Mouse (Mus musculus): ENCODE data around the gene Gm10518.
"Not testable (repeated sequence)": the region's sequence is repeated elsewhere in the genome, so short reads cannot be mapped to it uniquely, and the experiment has no call there.

The Gm10518 gene

DNA sequence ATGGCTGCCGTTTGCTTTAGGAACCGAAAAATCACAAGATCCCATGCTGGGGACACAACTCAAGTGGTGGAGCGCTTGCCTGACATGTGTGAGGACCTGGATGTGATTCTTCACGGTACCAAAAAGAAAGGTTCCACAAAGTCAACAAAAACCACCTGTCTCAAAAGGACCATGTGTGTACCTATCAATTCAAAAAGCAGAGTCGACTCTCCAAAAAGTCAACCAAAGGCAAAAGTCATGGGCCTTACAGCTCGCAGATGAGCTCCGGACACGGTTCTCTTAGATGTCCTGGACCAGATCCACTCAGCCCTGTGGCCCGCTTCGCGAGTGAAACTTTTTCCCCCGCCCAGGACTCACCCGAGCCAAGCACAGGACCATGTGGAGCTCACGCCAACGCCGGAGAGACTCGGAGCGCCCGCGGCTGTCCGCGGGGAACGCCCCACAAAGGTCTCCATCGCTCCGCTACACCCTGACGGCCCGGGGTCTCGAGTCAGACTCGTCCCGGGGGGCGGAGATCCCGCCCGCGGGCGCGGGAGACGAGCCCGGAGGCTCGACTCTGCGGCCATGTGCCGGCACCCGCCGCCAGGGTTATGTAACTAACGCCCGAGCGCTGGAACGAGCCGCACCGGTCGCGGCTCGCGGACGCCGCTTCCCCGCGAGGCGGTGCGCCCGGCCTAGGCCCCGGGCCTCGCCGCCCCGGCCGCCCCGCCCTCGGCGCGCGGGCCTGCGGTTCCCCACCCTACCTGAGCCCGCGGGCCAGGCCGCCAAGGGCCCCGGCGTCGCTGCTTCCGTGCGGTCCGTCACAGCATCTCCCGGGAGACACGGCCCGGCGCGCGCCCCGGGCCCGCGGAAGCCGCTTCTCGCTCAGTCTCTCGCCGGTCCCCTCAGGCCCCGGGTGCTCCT lies at the start of gene Gm10518:
TSS of gene Gm10518 (plus strand) at position 767 of the 903 bp plus-strand sequence.
- peak; percentile 80 for DNase-seq

DNA sequence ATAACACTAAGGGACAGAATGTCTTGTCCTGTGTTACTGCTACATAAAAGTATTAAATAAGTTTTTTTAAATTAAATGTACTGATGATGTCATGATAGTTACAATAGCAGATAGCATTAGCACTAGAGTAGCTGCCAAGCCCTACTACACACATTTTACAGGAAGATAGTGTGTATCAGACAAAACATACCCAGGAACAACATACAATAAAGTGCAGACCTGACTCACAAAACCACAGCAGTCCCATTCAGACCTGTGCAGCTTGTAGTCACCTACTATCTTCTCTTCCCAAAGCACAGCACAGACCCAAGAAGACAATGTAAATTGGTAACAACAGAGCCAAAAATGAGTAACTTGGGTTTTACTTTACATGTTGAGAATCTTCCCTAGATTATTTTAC lies 46.7 kb upstream of the Gm10518 start:
- no peak for DNase-seq

DNA sequence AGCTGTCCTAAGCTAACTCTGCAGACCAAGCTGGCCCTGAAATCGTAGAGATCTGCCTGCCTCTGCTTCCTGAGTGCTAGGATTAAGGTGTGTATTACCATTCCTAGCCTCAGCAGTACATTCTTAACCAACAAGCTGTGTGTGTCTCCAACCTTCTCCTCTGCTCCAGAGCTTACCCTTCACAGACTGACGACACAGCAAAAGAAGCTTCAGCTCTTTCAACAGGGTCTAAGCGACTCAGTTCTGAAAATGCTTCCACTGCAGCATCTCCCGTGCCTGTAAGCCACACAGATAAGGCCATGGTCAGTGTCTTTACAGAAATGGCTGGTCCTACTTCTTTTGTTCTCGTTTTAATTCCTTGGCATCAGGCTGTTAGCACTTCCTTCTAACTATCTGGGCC lies 43.1 kb upstream of the Gm10518 start:
- DNase-seq: no peak

DNA sequence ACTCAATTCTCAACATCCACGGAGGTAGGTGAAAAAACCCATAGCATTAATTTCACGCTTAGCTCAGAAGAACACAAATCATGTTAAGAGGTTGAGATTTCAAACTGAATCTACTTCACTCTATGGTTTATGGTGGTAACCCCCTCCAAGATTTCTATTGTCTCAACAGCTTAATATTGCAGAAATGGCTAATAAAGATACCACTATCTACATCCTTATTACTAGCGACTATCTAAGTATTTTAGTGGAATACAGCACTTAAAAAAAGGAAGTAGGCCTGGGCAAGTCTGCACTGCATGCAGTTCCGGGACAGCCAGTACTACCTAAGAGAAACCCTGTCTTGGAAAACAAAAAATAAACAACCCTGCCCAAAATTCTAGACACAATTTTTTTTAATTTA lies 42.6 kb upstream of the Gm10518 start:
- no peak for DNase-seq

DNA sequence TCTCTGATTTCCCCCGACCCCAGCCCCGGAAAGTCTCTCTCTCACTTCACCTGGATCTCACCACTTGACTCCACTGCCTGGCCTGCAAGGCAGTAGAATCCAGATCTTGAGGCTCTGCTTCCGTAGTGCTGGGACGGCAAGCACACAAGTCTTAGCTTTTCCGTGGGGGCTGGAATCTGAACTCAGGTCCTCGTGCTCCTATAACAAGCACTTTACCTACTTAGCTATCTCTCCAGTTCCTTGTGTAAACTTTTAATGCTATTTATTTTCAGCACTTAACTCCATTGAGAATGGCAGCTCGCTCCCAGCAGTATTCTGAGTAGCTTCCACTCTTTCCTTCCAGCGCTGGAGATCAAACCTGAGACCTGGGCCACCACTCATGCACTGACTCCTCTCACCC lies 26.3 kb upstream of the Gm10518 start:
- no peak for DNase-seq

DNA sequence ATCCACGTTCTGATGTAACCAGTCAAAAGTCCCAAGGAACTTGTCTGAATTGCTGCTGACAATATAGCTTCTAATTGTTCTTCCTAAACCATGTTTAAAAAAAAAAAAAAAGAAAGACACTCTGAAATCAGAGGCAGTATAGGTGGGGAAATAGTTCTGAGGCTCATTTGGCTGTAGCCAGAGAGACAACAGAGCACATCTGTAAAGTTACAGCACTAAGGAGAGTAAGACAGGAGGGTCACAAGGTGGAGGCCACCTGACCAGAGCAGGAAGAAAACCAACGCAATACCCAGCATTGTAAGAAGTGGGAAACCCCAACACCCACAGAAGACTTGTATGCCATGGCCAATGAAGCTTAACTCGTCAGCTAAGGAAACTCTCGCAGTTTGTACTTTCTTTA lies 19.1 kb upstream of the Gm10518 start:
- DNase-seq: no peak

DNA sequence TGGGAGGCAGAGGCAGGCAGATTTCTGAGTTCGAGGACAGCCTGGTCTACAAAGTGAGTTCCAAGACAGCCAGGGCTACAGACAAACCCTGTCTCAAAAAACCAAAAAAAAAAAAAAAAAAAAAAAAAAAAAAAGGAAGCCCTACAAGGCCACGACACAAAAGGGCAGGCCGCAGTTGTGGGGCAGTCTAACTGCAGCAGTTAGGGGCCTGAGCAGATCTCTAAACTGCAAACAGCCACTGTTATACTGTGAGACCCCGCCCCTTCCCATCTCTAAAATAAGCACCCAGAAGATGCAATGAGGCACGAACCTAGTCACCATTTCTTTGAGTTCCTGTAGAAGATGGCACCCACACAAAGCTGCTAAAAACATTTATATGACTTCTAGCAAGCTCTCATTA lies 17.7 kb upstream of the Gm10518 start:
- no peak for DNase-seq

DNA sequence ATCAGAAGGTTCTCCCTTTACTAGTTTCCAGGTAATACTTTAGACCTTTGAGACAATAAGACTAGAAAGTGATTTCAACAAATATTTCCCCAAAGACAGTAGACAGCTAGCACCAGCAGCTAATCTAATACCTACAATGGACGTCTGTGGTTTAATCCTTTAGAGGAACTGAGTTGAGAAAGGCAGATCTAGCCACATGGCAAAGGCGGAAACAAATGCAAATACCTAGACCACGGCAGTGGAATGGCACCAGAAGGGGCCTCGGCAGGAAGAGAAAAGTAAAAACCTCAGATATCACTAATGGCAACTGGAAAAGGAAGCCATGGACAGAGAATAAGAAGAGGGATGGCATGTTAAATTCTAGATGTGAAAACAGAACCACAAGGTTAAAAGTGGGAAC lies 15.9 kb upstream of the Gm10518 start:
- no peak for DNase-seq

DNA sequence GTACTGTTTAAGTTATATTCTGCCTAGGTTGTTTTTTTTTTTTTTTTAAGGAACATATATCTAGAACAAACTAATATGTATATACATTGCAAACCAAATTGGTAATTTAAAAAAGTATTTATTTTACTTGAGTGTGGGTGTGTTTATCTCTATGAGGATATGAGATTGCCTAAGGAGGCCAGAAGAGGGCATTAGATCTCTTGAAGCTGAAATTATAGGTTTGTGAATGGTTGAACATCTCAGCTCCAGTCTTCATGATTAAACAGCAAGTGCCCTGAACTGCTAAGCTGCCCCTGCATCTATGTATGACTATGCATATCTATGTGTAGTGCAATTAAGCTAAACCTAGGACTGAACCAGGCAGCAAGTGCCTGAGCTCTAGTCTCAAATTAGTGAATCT lies 4.4 kb upstream of the Gm10518 start:
- DNase-seq: no peak

DNA sequence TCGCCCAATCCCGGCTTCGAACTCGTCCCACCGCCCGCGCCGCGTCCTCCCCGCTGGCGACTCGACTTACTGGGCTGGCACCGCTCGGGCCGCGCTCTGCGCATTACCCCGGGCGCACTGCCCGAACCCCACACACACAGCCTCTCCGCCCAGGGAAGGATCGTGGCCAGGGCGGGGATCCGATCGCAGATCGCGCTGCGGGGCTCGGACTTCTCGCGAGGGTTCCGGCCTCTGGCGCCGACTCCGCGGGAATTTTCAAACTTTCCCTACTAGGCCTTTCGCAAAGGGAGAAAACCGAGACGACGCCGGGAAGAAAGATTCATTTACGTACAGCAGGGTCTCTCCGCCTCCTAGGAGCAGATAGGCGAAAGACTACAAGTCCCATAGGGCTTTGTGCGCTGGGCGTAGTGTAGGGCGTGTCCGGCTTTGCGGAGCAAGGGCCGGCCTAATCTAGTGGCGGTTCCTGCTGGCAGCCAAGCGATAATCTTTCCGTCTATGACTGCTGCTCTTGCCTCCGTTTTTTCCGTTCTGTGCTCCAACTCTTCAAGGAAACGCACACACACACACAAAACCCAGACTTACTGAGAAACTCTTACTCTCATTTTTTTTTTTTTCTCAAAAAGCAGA lies 450 bp downstream of the Gm10518 start, which contains the start of gene Ahctf1:
TSS of gene Ahctf1 (minus strand) at position 168 of the 627 bp plus-strand sequence.
- peak; percentile 99 for DNase-seq

DNA sequence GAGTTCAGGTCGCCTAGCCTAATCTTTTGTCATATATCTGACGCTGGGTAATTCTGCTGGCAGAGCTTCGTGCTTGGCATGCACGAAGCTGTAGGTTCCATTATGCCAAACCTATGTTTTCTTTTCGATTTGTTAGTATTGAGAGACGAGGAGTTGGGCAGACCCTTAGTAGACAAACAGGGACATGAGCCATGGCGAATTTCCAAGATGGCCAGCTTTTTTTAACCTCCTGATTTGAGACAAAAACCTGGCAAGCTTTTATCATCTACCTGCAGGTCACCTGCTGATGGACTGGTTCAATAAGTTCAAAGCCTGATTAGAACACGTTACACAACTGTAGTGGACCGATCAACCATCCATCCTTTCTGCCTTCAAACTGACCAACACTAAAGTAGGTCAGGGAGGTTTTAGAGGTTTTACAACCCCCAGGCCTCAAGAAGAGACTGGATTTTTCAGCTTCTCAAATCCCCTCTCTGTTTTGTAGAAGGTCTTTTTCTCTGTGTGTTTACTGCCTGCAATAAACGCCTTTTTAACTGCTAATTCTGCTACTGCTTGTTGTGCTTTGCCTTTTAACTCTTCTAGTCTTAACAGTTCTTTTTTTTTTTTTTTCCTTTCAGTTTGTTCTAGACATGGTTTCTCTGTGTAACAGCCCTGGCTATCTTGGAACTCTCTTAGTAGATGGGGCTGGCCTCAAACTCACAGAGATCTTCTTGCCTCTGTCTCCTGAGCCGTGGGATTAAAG lies 1.1 kb downstream of the Gm10518 start:
- DNase-seq: peak; percentile 39

DNA sequence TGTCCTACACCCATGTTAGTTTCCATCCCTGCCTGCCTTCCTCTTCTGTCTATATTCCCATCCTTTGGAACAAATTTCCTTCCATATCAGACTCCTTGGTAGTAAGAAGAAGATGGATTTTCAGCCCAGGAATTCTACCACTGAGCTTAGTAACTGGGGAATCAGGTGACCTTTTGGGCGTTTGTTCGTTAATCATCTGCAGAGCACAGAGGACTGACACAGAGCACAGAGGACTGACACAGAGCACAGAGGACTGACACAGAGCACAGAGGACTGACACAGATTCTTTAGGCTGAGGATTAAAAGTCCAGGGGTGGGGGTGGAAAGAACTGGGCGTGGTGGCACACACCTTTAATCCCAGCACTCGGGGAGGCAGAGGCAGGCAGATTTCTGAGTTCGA lies 2.6 kb downstream of the Gm10518 start:
- peak; percentile 46 for DNase-seq

DNA sequence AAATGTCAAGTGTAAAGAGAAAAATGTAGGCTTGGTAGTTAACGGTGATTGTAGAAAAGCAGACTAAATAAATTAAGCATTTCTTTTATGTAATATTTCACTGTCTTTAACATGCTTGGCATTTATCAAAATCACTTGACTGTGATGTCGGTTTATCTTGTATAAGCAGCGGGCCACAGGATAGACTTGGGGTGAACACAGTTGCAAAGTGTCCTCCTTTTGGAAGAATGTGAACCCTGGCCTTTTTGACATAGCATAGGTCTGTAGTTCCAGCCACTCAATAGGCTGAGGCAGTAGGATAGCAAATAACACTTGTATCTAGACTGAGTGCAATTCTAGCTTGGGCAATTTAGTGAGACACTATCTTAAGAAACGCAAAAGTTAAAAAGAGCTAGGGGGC lies 4.3 kb downstream of the Gm10518 start:
- DNase-seq: no peak

DNA sequence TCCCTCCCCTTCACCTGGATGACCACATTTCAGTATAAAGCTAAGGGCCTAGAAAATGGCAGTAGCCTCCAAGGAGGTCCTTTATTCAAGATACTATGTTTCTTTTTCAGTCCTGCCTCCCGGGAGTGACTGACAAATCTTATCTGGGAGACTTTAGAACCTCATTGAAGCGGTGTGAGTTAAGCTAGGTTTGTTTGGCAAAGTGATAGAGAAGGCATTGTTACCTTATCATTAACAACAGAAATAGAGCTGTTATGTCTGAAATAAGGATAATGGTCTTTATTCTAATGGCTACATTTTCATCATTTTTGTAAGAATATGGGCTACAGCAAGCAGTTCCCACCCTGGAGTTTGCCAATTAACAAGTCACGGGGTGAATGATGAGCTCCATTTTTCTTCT lies 5.1 kb downstream of the Gm10518 start:
- DNase-seq: no peak

DNA sequence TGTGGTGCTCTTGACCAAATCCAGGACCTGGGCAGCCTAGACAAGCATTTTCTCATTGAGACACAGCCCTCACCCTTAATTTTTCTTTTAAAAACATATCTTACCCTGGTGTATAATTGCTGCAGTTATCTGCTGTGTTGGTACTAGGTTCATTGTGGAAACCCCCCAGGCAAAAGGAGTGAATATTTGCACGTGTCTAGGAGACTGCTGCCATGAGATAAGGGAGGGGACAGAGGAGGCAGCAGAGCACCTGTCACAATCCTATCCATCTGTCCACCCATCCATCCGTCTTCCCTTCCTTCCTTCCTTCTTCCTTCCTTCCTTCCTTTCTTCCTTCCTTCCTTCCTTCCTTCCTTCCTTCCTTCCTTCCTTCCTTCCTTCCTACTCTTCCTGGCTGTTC lies 10.2 kb downstream of the Gm10518 start:
- DNase-seq: no peak

DNA sequence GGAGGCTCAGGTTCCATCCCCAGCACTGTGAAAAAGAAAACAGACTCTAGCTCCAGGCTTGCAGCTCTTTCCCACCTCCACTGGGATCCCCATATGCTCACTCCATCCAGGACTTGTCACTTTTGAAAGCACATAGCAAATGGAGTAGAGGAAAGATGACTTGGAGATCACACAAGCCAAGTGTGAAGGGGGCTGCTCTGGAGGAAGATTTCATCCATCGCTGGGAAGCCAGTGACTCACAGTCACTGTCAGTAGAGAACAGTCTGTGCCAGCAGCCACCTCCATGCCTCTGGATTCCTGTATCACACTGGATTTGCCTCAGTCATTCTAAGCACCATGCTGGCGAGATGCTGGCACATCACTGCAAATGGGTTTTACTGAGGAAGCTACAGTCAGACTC lies 11.4 kb downstream of the Gm10518 start:
- no peak for DNase-seq

DNA sequence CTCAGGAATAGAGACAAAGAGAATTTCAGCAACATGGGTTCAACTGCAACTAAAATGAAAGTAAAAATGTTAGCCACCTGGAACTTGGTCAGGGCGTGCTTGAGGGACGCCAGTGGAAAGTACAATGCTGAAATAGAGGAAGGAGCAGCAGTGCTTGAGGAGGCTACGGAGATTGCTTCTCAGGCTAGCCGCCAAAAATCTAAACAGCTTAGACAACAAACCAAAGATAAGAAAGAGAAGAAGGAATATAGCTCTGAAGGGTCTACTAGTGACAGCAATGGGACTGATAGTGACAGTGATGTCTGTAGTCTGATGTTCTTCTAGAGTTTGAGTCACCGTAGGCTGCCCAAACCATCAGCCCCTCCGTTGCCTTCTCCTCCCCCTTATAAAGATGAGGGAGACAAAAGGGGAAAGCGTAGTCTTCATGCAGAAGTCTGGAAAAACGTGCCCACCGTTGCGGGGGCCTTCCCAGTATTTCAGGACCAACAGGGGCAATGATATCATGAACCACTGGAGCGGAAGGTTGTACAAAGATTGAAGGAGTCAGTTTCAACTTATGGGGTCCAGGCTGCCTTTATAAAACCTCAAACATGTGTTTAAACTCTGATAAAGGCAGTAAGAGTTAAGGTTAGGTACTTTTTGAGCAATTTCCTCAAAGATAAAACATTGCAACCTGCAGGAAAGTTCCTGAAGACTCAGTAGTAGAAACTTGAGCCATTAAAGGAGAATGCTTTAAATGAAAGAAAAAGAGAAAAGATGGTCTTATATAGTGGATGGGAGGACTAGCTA lies 15.5 kb downstream of the Gm10518 start:
- not testable (repeated sequence) for DNase-seq

DNA sequence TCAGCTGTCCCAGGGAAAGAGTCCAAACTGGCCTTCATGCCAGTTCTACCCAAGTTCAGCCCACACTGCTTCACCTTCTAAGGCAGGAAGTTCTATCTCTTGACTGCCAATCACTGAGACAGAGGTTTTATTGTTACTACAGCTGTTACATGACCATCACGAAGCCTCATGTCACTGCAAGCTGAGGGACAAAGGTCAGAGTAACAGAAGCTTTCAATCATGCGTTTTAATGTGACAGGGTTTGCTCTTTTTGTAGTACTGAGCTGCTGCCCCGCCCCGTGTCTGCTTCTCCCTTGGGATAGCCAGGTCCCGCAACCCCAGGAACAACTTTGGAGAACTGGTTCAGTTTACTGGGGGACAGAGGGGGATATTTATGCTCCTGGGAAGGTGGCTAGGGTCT lies 21.4 kb downstream of the Gm10518 start:
- peak; percentile 22 for DNase-seq

DNA sequence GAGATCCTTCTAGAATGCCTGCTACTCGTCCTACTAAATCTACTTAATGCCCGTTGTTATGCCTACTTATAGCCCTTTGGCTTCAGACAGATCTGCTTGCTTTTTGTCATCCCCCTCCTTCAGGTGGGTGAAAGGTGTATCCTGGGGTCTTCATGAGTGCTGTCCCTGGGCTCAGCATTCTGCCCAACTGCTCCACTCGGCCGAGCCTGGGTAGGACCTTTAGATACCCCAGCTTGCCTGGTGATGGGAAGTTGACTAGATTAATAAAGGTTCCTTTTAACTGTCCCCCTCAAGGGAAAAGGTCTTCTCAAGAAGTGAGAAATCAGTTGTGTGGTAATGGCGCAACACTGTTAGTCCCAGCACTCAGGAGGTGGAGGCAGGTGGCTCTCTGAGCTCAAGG lies 24.9 kb downstream of the Gm10518 start:
- DNase-seq: no peak

DNA sequence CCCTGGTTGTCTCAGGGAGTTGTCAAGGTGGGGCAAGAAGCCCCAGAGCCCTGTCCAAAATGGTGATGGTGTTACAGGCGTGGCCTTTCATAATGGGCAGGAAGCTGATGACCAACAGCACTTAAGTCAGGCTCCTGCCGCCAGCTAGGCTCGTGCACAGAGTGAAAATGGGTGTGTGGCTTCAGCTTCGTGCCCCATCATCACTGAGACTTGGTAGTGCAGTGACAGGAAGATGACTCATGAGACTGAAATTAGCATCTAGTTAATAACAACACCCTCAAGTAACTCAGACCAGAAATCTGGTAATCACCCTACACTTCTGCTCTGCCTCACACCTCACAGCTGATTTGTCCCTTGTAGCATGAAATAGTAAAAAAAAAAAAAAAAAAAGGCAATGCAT lies 25.7 kb downstream of the Gm10518 start:
- DNase-seq: no peak

DNA sequence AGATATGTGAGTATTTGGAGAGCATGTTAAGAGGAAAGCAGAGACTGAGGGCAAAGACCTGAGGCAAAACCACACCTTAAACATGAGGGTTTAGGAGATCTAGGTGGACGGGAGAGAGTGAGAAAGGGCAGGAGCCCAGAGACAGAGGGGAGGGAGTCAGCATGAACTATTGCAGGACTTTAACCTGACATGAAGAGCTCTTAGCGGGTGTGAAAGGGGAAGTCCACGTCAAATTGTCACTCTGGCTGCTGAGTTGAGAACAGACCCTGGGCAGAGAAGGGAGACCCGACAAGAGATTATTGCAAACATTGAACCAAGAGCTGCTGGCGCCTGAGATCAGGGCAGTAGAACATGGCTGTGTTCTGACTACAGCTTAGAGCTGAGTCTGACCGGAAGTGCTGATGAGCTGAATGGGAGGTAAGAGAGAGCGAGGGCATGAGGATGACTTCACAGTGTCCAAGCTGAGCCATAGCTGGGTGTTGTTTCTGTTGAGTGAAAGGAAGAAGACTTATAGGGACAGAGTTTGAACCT lies 29.6 kb downstream of the Gm10518 start:
- DNase-seq: no peak

DNA sequence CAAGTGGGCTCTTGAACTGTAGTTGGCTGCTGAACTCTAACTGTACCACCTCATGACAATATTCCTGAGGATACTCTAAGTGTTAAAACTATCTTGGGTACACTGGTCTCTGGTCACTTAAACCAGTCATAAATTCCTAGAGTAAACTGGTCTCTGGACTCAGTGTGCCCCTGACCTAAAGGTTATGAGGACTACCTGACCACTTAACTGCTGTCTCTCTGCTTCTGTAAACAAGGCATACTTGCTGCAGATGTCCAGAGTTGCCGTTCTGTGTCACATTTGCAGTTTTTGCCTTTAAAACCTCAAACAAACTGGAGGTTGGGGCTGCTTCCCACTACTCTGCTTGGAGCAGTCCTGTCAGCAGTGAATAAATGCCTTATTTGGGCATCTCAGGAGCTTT lies 30.4 kb downstream of the Gm10518 start:
- no peak for DNase-seq

Measured in kidney, postnatal 14 days (tissue).